Mouse (Mus musculus): ENCODE measurements around the gene Trappc3.
A peak's percentile ranks its signal among the peaks of the same experiment; 100 is the strongest.

Gene Trappc3

GRCm38 (mm10) chr4:126252411-126253237 is 9.5 kb upstream of the Trappc3 start:
- no peak for DNase-seq

GRCm38 (mm10) chr4:126253637-126254272 is 8.4 kb upstream of the Trappc3 start:
- DNase-seq, result no peak

GRCm38 (mm10) chr4:126254315-126255112 is 7.6 kb upstream of the Trappc3 start:
- DNase-seq, result peak; percentile 74

GRCm38 (mm10) chr4:126255113-126256001 is 6.8 kb upstream of the Trappc3 start:
- peak; percentile 59 for DNase-seq

- DNase-seq, result peak; percentile 88
Measured at GRCm38 (mm10) chr4:126256131-126256791, 5.9 kb upstream of the Trappc3 start, which contains the start of gene Map7d1. Gene Map7d1 (minus strand): TSS chr4:126256343.

GRCm38 (mm10) chr4:126256967-126257881 is 4.9 kb upstream of the Trappc3 start:
- no peak for DNase-seq

GRCm38 (mm10) chr4:126259063-126259462 is 3.1 kb upstream of the Trappc3 start:
- no peak for DNase-seq

- DNase-seq, result no peak
Measured at GRCm38 (mm10) chr4:126259523-126260160, 2.5 kb upstream of the Trappc3 start.

GRCm38 (mm10) chr4:126260520-126261201 is 1.5 kb upstream of the Trappc3 start:
- DNase-seq, result no peak

- no peak for DNase-seq
Measured at GRCm38 (mm10) chr4:126261266-126261665, 859 bp upstream of the Trappc3 start.

- DNase-seq, result no peak
Measured at GRCm38 (mm10) chr4:126261675-126262074, 450 bp upstream of the Trappc3 start.

- DNase-seq, result no peak
Measured at GRCm38 (mm10) chr4:126269292-126269691, 7.2 kb downstream of the Trappc3 start.

- DNase-seq, result no peak
Measured at GRCm38 (mm10) chr4:126273753-126274152, 11.6 kb downstream of the Trappc3 start.

- no peak for DNase-seq
Measured at GRCm38 (mm10) chr4:126275081-126275480, 13.0 kb downstream of the Trappc3 start.

GRCm38 (mm10) chr4:126275681-126276131 is 13.6 kb downstream of the Trappc3 start:
- DNase-seq, result no peak

GRCm38 (mm10) chr4:126277906-126278564 is 15.9 kb downstream of the Trappc3 start:
- DNase-seq, result no peak

- DNase-seq, result no peak
Measured at GRCm38 (mm10) chr4:126278565-126278915, 16.4 kb downstream of the Trappc3 start.

- no peak for DNase-seq
Measured at GRCm38 (mm10) chr4:126278961-126279360, 16.8 kb downstream of the Trappc3 start.

- no peak for DNase-seq
Measured at GRCm38 (mm10) chr4:126281706-126282105, 19.6 kb downstream of the Trappc3 start.
